Mouse (Mus musculus): Measurements from ENCODE around the gene Gm20696.

The Gm20696 gene

GRCm38 (mm10) chr6:99347836-99348235 is 318.8 kb downstream of the Gm20696 start:
- DNase-seq, result no peak

GRCm38 (mm10) chr6:99344966-99345365 is 321.6 kb downstream of the Gm20696 start:
- no peak for DNase-seq

GRCm38 (mm10) chr6:99344357-99344756 is 322.2 kb downstream of the Gm20696 start:
- no peak for DNase-seq

- DNase-seq, result no peak
Observed at GRCm38 (mm10) chr6:99343815-99344214, 322.8 kb downstream of the Gm20696 start.

- no peak for DNase-seq
Observed at GRCm38 (mm10) chr6:99342416-99342815, 324.2 kb downstream of the Gm20696 start.

GRCm38 (mm10) chr6:99340902-99341301 is 325.7 kb downstream of the Gm20696 start:
- DNase-seq, result no peak

- no peak for DNase-seq
Observed at GRCm38 (mm10) chr6:99339986-99340721, 326.4 kb downstream of the Gm20696 start.

- no peak for DNase-seq
Observed at GRCm38 (mm10) chr6:99339343-99339620, 327.3 kb downstream of the Gm20696 start.

GRCm38 (mm10) chr6:99338593-99339342 is 327.8 kb downstream of the Gm20696 start:
- no peak for DNase-seq

GRCm38 (mm10) chr6:99338174-99338573 is 328.4 kb downstream of the Gm20696 start:
- DNase-seq, result no peak

- peak; percentile 27 to 46 for DNase-seq
Observed at GRCm38 (mm10) chr6:99337575-99337974, 329.0 kb downstream of the Gm20696 start.

GRCm38 (mm10) chr6:99336191-99336590 is 330.4 kb downstream of the Gm20696 start:
- DNase-seq, result no peak

GRCm38 (mm10) chr6:99335174-99335830 is 331.3 kb downstream of the Gm20696 start:
- DNase-seq, result peak in 1 of 2 experiments; percentile 50

- DNase-seq, result no peak
Observed at GRCm38 (mm10) chr6:99334255-99334654, 332.3 kb downstream of the Gm20696 start.

GRCm38 (mm10) chr6:99333127-99333526 is 333.5 kb downstream of the Gm20696 start:
- DNase-seq, result no peak

GRCm38 (mm10) chr6:99330169-99330568 is 336.4 kb downstream of the Gm20696 start:
- DNase-seq, result no peak

- DNase-seq, result no peak
Observed at GRCm38 (mm10) chr6:99328634-99329033, 338.0 kb downstream of the Gm20696 start.

GRCm38 (mm10) chr6:99328146-99328545 is 338.5 kb downstream of the Gm20696 start:
- DNase-seq, result no peak

- peak; percentile 48 to 61 for DNase-seq
Observed at GRCm38 (mm10) chr6:99327721-99328120, 338.9 kb downstream of the Gm20696 start.

GRCm38 (mm10) chr6:99325881-99326280 is 340.7 kb downstream of the Gm20696 start:
- DNase-seq, result no peak

- DNase-seq, result no peak
Observed at GRCm38 (mm10) chr6:99325461-99325860, 341.1 kb downstream of the Gm20696 start.

GRCm38 (mm10) chr6:99322132-99322904 is 344.3 kb downstream of the Gm20696 start:
- no peak for DNase-seq

- no peak for DNase-seq
Observed at GRCm38 (mm10) chr6:99320444-99320843, 346.2 kb downstream of the Gm20696 start.
